Mouse (Mus musculus) small intestine, adult 2 months (tissue): ENCODE results near the gene Gm6169.

Experiments used
- CTCF ChIP-seq: fragments of 200-500 bp; IDR thresholded peaks from 2 replicates; pipeline ENCODE4 v1.5.1; 2012; ENCODE audit warnings: low read depth, mild to moderate bottlenecking, control low read depth, inconsistent platforms, low read length, moderate library complexity, mixed read lengths; ENCODE audit not compliant: insufficient replicate concordance, insufficient read length; ENCODE audit errors: extremely low read depth
- POLR2A ChIP-seq: fragments of 200-500 bp; IDR thresholded peaks from 2 replicates; pipeline ENCODE4 v1.6.1; 2012; ENCODE audit warnings: low read depth, mild to moderate bottlenecking, control low read depth, inconsistent platforms, low read length, moderate library complexity

GRCm38 (mm10) chr13:97068151-97068550 lies 30.9 kb downstream of the Gm6169 start:
- TF ChIP-seq POLR2A (no peak), CTCF (no peak)
